Mouse (Mus musculus) midbrain, embryonic 15.5 days (tissue): Measurements from ENCODE around the gene Rabif. TPM values are rescaled to one million over a fixed set of nuclear protein-coding genes. Genes with fewer than 3 reads are reported as not detected.

Experiments used
- ATAC-seq: fragments of 200-750 bp; cut with Nextera tagmentation; replicated peaks from 2 replicates; pipeline ENCODE4 v1.8.0; 2017; ENCODE audit warnings: moderate TSS enrichment
- H3K27ac ChIP-seq: fragments of 300-500 bp; sonication (generic); 2 replicates; pipeline ENCODE4 v1.5.1; 2015; ENCODE audit warnings: mild to moderate bottlenecking, inconsistent platforms
- H3K27me3 ChIP-seq: fragments of 300-500 bp; sonication (generic); replicated peaks from 2 replicates; pipeline ENCODE4 v1.6.1; 2015; ENCODE audit warnings: inconsistent platforms
- H3K36me3 ChIP-seq: fragments of 300-500 bp; sonication (generic); replicated peaks from 2 replicates; pipeline ENCODE4 v1.6.1; 2015; ENCODE audit warnings: inconsistent platforms
- H3K4me1 ChIP-seq: fragments of 300-500 bp; sonication (generic); 2 replicates; pipeline ENCODE4 v1.6.1; 2015; ENCODE audit warnings: inconsistent platforms
- H3K4me2 ChIP-seq: fragments of 300-500 bp; sonication (generic); 2 replicates; pipeline ENCODE4 v1.6.1; 2015; ENCODE audit warnings: inconsistent platforms, mild to moderate bottlenecking, moderate library complexity
- H3K4me3 ChIP-seq: fragments of 300-500 bp; sonication (generic); 2 replicates; pipeline ENCODE4 v1.5.1; 2015; ENCODE audit warnings: mild to moderate bottlenecking, inconsistent platforms
- H3K9ac ChIP-seq: fragments of 300-500 bp; sonication (generic); 2 replicates; pipeline ENCODE4 v1.6.1; 2015; ENCODE audit warnings: mild to moderate bottlenecking, inconsistent platforms
- H3K9me3 ChIP-seq: fragments of 300-500 bp; sonication (generic); 2 replicates; pipeline ENCODE4 v1.6.1; 2016; ENCODE audit warnings: inconsistent platforms
- WGBS: fragments of 180-500 bp; shearing (Covaris S2); methylation state at CpG from one replicate; pipeline ENCODE4 v1.1.7; 2015; ENCODE audit warnings: mixed read lengths; 5-methylcytosine and 5-hydroxymethylcytosine counted together
- polyA plus RNA-seq: library from polyadenylated mRNA; unstranded; fragments of >200 nt; fragmentation: Nextera tagmentation; extraction: Ambion mirVana; gene quantifications from 2 replicates; pipeline ENCODE4 v1.2.1, GENCODE M21; 2015

Rabif gene
- polyA plus RNA-seq, 1 experiment from 2014 or later, result 70.7 TPM

DNA sequence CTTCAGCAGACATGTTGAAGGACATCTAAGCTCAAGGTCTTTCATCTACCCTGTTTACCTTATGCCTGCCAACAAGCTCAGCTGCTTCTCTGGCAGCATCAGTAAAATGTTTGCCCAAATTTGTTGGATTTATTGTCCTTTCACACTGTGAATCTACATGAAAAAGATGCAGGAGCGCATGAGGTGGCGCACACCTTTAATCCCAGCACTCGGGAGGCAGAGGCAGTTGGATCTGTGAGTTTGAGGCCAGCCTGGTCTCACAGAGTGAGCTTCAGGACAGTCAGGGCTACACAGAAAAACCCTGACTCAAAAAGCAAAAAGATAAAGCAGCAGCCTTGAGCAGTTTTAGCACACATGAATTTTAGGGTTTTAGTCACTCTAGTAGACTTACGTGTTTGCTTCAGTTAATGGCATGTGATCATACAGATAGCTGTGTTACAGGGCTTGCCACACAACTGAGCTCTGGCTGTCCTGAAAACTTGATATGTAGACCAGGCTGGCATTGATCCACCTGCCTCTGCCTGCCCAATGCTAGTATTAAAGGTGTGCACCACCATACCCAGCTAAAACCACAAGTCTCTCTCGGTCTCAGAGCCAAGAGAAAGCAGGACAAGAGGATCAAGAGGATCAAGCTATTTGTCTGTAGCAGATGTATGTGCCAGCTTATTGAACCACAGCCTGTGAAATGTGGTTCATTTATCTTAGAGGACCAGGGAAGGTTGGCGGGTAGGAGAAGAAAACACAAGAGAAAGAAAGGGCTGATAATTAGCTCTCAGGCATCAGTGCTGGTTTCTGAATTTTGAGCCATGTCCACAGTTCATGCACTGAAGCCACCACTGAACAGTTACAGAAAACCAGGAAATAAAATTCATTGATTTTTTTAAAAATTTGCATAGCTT, 3.3 kb upstream of the Rabif start:
- Histone ChIP-seq H3K9me3 (no peaks in the 10 kb centered on the region), H3K4me1 (peaks cover 15% of the 10 kb centered on the region), H3K4me2 (no peak overlapping the region), H3K4me3 (no peak overlapping the region), H3K9ac (no peak overlapping the region), H3K27ac (no peak overlapping the region), H3K36me3 (peaks cover 20% of the 10 kb centered on the region; the same call in 1 of the 2 replicates), H3K27me3 (no peaks in the 10 kb centered on the region)
- ATAC-seq, result no peak
- 92% methylated on average over 6 of the region's 6 CpGs for WGBS

DNA sequence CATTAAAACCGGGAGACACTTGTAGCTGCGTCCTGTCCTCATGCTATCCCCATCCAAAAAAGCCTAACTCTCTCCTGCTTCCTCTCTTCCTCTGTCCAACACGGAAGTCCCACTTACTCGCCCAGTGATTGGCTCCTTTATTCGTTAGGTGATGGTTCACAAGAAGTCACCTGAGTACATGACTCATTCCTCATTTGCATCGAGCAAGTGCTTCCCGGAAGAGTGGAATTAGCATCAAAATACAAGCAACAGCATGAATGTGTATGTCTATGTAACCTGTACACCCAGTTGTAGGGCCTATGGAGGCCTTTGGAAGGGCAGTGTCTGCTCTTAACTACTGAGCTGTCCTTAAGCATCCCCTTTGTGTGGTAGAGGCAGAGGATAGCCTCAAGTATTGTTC, 2.2 kb upstream of the Rabif start:
- Histone ChIP-seq H3K4me2 (no peak overlapping the region), H3K27me3 (no peaks in the 10 kb centered on the region), H3K27ac (no peak overlapping the region), H3K9me3 (no peaks in the 10 kb centered on the region), H3K4me3 (no peak overlapping the region), H3K36me3 (peaks cover 20% of the 10 kb centered on the region; the same call in 1 of the 2 replicates), H3K9ac (no peak overlapping the region), H3K4me1 (peaks cover 17% of the 10 kb centered on the region)
- ATAC-seq, result no peak
- WGBS, result 75% methylated on average over 7 of the region's 7 CpGs

DNA sequence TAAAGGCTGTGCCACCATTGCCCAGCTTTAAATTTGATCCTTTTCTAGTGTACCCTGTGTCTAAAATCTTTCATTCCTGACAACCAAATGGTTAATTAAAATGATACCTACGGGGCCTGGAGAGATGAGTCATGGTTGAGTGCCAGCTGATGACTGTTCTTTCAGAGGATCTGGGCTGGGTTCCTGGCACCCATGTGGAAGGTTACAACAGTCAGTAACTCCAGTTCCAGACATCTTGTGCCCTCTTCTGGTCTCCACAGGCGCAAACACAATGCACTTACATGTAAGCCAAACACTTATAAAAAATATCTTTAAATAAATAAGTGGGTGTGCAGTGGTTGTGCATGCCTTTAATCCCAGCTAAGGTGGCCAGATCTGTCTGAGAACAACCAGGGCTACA, 952 bp upstream of the Rabif start:
- ATAC-seq, result no peak
- Histone ChIP-seq H3K27ac (no peak overlapping the region; the same call in 1 of the 2 replicates), H3K4me1 (peaks cover 17% of the 10 kb centered on the region), H3K27me3 (no peaks in the 10 kb centered on the region), H3K9me3 (no peaks in the 10 kb centered on the region), H3K9ac (no peak overlapping the region), H3K36me3 (peaks cover 12% of the 10 kb centered on the region; the same call in 1 of the 2 replicates), H3K4me3 (peak overlapping the region; percentile 54; the same call in 1 of the 2 replicates), H3K4me2 (peak overlapping the region; percentile 73; the same call in 1 of the 2 replicates)
- 88% methylated on average over 2 of the region's 2 CpGs for WGBS

DNA sequence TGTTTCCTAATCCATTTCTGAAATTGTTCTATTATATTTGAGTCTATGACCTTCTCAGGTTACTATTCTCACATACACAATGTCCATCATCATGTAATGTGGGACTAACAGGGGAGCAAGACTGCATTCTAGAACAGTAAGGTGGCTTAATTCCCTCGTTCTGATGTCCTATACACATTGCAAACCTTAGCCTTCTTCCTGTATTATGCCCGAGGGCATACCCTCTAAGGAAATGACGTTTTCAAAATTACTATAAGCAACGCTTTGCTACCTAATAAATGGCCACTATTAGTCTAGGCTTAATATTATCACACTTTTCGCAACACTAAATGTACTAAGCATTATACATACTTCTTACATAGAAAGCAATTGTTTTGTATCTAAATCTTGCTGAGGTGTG, 492 bp upstream of the Rabif start:
- Histone ChIP-seq H3K9ac (peak overlapping the region; percentile 55), H3K4me3 (peak overlapping the region; percentile 54), H3K27me3 (no peaks in the 10 kb centered on the region), H3K36me3 (peaks cover 10% of the 10 kb centered on the region; the same call in 1 of the 2 replicates), H3K9me3 (no peaks in the 10 kb centered on the region), H3K4me1 (peaks cover 17% of the 10 kb centered on the region), H3K4me2 (peak overlapping the region; percentile 73), H3K27ac (peak overlapping the region; percentile 92)
- 25% methylated on average over 5 of the region's 5 CpGs for WGBS
- no peak; the same call in 1 of the 2 replicates for ATAC-seq

DNA sequence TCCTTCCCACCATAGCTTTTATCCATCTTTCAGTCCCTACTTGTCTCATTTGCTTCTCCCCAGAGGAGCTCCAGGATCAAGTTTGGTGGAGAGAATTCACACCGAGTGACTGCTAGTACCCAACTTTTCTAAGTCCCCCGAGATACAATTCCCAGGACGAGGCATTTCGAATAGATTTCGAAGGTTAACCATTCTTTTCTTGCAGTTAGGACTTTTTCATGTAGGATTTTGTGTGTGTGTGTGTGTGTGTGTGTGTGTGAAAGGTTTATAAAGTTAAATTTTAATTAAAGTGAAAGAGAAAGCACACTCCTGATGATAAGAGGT, 730 bp downstream of the Rabif start:
- Histone ChIP-seq H3K4me1 (peaks cover 17% of the 10 kb centered on the region), H3K4me2 (peak overlapping the region; percentile 73), H3K9me3 (no peaks in the 10 kb centered on the region), H3K36me3 (peaks cover 3% of the 10 kb centered on the region; the same call in 1 of the 2 replicates), H3K4me3 (peak overlapping the region; percentile 54), H3K9ac (peak overlapping the region; percentile 54), H3K27me3 (no peaks in the 10 kb centered on the region), H3K27ac (peak overlapping the region; percentile 92)
- no peak for ATAC-seq
- 22% methylated on average over 5 of the region's 5 CpGs for WGBS

DNA sequence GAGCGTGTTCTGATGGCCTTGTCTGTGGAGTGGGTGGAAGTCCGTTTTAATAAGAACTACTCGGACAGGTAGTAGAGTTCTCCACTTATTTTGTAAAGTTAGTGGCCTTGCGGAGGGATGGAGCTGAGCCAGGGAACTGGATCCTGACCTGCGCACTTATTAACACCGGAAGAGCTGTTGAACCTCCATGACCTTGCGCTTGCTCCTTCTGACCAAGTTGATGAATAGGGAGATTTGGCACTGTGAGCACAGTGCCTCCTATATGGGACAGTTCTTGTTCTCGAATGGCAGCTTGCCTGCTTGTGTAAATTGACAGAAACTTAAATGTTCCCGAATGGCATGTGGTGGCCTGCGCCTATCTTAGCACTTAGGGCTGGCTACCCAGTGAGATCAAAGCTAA, 1.5 kb downstream of the Rabif start:
- Histone ChIP-seq H3K4me3 (no peak overlapping the region), H3K4me1 (peaks cover 17% of the 10 kb centered on the region), H3K4me2 (peak overlapping the region; percentile 73; the same call in 1 of the 2 replicates), H3K27ac (no peak overlapping the region), H3K27me3 (no peaks in the 10 kb centered on the region), H3K9ac (no peak overlapping the region), H3K36me3 (no peaks in the 10 kb centered on the region), H3K9me3 (no peaks in the 10 kb centered on the region)
- ATAC-seq, result no peak
- WGBS, result 89% methylated on average over 10 of the region's 10 CpGs

DNA sequence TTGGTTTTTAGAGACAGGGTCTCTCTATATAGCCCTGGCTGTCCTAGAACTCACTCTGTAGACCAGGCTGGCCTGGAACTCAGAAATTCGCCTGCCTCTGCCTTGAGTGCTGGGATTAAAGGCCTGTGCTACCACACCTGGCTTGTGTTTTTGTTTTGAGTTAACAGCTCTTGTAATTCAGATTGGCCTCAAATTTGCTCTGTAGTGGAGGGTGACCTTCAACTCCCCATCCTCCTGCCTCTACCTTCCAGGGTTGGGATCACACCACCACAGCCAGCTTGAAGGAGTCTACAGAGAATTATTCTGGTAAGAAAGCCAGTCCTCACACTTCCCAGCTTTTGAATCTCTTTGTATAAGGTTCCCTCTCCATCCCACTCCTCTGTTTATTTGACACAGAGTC, 6.5 kb downstream of the Rabif start:
- Histone ChIP-seq H3K4me1 (peaks cover 4% of the 10 kb centered on the region), H3K27ac (no peak overlapping the region), H3K4me3 (no peak overlapping the region), H3K4me2 (no peak overlapping the region), H3K27me3 (no peaks in the 10 kb centered on the region), H3K9ac (no peak overlapping the region), H3K9me3 (no peaks in the 10 kb centered on the region), H3K36me3 (peaks cover 3% of the 10 kb centered on the region; the same call in 1 of the 2 replicates)
- 100% methylated on average over 1 of the region's 1 CpGs for WGBS
- ATAC-seq, result no peak

DNA sequence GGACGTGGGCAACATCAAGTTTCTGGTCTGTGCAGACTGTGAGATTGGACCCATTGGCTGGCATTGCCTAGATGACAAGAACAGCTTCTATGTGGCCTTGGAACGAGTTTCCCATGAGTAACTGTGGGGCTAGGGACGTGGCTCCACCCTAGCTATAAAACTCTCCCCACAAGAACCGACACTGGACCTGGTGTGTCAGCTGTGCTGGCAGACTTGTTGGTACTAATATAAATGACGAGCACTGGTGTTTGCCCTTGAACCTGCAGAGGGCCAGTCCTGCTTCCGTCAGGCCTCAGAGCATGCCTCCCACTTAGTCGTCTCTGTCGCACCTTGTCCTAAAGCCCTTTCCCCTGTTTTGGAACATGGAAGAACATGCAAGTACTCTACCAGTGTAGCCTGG, 11.8 kb downstream of the Rabif start:
- WGBS, result 96% methylated on average over 8 of the region's 8 CpGs
- Histone ChIP-seq H3K9me3 (no peaks in the 10 kb centered on the region), H3K9ac (no peak overlapping the region), H3K4me1 (no peaks in the 10 kb centered on the region), H3K36me3 (peaks cover 19% of the 10 kb centered on the region; the same call in 1 of the 2 replicates), H3K4me2 (no peak overlapping the region), H3K4me3 (no peak overlapping the region), H3K27me3 (no peaks in the 10 kb centered on the region), H3K27ac (no peak overlapping the region)
- no peak for ATAC-seq

DNA sequence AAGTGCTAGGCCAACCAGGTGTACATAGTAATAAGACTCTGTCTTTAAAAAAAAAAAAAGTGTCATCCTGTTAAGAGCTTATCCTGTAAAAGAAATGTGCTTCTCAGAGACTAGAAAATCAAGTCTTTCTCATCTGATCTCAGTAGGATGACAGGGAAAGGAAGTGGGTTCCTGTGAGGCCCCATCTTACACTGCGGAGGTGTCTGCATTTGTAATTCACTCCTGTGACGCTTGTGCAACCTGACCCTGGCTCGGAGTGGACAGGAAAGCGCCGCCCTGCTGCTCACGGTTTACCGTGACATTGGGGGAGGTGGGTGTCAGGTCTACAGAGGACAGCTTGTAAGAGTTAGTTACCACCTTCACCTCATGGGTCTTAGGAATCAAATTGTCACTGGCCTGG, 15.6 kb downstream of the Rabif start:
- Histone ChIP-seq H3K27me3 (peaks cover 22% of the 10 kb centered on the region), H3K27ac (no peak overlapping the region), H3K4me1 (peaks cover 9% of the 10 kb centered on the region), H3K9ac (no peak overlapping the region), H3K4me3 (no peak overlapping the region), H3K36me3 (peaks cover 19% of the 10 kb centered on the region; the same call in 1 of the 2 replicates), H3K4me2 (no peak overlapping the region), H3K9me3 (no peaks in the 10 kb centered on the region)
- 64% methylated on average over 7 of the region's 7 CpGs for WGBS
- no peak for ATAC-seq

DNA sequence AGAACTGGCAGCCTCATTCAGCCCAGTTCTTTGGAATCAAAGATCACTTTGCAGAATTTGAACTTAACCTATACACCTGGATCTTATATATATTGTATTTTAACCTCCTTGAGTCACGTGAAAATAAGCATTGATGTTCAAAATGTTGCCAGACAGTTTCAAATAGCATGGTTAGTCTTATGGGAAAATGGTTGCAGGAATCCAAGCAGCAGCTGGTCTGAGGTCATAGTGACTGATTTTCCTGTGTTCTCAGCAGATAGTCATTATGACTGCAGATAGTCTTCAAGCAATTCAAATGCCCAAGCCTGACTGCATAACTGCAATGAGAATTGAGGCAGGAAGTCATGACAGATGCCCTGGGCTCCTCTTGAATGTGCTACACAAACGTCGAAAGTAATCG, 17.7 kb downstream of the Rabif start:
- H3K4me1 ChIP-seq, result peaks cover 14% of the 10 kb centered on the region
- H3K4me3 ChIP-seq, result no peak overlapping the region
- no peak for ATAC-seq
- 0 out of 2 replicates have a peak, but pooled peaks cover 10% of the 10 kb centered on the region for H3K36me3 ChIP-seq
- H3K27ac ChIP-seq, result no peak overlapping the region
- H3K9me3 ChIP-seq, result no peaks in the 10 kb centered on the region
- H3K4me2 ChIP-seq, result no peak overlapping the region
- H3K9ac ChIP-seq, result no peak overlapping the region
- H3K27me3 ChIP-seq, result peaks cover 24% of the 10 kb centered on the region
- WGBS, result 64% methylated on average over 4 of the region's 4 CpGs

DNA sequence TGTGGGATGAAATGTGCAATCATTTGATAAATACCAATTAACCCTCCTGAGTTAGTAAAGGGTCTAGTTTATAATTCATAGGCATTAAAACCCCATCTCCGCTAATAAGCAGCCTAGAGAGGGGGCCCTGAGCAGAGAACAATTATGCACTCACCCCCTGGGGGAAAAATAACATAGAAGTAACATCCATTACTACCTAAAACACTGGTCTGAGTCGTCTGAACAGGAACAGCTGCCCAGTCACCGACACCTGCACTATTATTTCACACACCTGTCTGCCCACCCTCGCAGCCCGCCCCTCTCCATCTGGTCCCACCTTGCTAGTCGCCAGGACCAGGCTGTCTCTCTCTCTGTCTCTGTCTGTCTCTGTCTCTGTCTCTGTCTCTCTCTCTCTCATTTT, 18.1 kb downstream of the Rabif start:
- H3K9ac ChIP-seq, result no peak overlapping the region
- 0 out of 2 replicates have a peak, but pooled peaks cover 7% of the 10 kb centered on the region for H3K36me3 ChIP-seq
- no peak overlapping the region for H3K4me2 ChIP-seq
- H3K27ac ChIP-seq, result no peak overlapping the region
- H3K27me3 ChIP-seq, result peaks cover 24% of the 10 kb centered on the region
- WGBS, result 59% methylated on average over 6 of the region's 6 CpGs
- ATAC-seq, result no peak
- H3K9me3 ChIP-seq, result no peaks in the 10 kb centered on the region
- H3K4me1 ChIP-seq, result peaks cover 14% of the 10 kb centered on the region
- H3K4me3 ChIP-seq, result no peak overlapping the region

DNA sequence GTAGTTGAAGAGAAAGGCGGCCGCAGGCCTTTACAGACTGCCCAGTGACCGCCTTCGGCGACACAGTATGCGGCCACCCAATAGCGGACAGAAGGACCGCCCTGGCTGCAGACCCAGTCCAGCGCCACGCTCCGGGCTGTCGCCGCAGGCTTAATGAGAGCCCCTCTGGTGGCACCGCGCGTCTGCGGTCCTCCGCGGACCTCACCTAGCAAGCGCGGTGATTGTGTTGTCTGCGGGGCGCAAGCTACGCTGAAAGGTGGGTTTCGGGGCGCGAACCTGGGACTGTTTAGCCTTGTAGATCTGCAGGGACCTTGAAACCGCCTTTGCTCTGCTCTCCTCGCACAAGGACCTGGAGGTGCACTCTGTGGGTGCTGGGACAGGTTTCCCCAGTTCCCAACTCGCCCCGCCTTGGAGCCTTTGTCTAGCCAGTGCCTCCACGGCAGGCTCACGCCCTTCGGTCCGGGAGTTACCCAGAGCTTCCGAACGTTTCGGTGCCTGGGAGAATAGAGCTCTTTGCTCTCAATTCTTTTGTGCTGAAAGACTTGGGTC, 18.9 kb downstream of the Rabif start:
- ATAC-seq, result 0 out of 2 replicates have a peak, but pooled peaks have one; percentile 42

More for the DNA sequence above, 18.9 kb downstream of the Rabif start:
- H3K4me1 ChIP-seq, result peaks cover 14% of the 10 kb centered on the region
- H3K27ac ChIP-seq, result no peak overlapping the region
- H3K9ac ChIP-seq, result peak overlapping the region; percentile 28; the same call in 1 of the 2 replicates
- H3K27me3 ChIP-seq, result peaks cover 24% of the 10 kb centered on the region
- peak overlapping the region; percentile 32 for H3K4me3 ChIP-seq
- H3K4me2 ChIP-seq, result peak overlapping the region; percentile 56
- no peaks in the 10 kb centered on the region for H3K9me3 ChIP-seq
- no peaks in the 10 kb centered on the region for H3K36me3 ChIP-seq
- WGBS, result 1% methylated on average over 38 of the region's 38 CpGs
